Mouse (Mus musculus): ENCODE measurements around the gene Paqr4.

Gene Paqr4

DNA sequence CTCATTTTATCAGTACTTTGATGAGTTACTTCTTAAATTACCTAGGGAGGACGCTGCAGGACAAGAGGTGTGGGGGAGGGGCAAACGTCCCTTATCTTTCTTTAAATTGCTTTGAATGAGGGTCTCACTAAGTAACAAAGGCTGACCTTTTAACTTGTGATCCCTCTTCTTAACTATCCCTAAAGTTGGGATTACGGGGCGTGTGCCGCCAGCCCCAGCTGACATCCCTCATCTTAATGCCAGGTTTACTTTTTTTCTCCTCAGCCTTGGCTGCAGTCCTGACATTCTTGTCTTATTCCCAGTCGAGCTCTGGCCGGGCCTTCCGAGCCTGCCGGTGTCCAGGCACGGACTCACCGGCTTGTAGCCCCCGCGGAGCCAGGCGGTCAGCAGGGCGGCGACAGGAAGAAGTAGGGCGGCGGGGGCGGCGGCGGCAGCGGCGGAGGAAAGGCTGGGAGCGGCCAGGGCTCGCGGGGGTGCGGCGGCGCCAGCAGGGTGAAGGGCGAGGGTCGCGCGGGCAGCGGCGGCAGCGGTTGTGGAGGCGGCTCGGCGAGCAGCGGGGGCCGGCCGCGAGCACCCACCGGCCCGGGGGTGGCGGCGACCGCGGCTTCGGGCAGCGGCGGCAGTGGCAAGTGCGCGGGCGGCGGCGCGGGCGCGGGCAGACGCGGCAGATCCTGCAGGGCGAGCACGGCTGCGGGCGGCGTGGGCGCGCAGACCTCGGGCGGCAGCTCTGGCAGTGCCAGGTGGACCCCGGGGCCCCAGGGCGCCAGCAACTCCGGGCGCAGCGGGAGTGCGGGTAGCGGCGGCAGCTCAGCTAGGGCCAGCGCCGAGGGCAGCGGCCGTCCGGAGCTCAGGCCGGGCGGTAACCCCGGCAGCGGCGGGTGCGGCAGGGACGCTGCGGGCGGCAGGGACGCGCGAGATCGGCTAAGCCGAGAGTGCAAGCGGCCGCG is 41.3 kb downstream of the Paqr4 start:
- in situ Hi-C loops (cut with MboI; ENCODE audit: low pct_unique_long_range_greater_than_20kb in 1 of 2, low sequenced_read_pairs in 2 of 2, unreplicated experiment in 1 of 2), result no loop called here

DNA sequence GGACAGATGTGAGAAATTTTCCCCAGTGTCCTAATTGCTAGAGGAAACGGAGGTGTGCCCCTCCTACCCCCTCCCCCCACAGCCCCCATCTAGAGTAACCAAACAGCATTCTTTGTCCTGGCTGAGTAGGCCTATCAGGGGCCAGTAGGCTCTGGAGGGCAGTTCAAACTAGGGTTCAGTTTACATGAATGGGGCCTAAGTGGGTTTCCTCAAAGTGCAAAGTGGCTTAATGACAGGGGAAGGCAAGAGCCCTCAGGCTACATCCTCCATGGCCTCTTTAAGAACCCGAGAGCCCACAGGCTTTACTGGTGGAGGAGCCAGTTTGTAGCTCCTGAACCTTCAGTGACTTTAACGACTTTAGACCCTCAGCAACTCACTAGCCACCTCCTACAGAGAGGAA is 44.9 kb downstream of the Paqr4 start:
- in situ Hi-C loops (cut with MboI; ENCODE audit: low pct_unique_long_range_greater_than_20kb in 1 of 2, low sequenced_read_pairs in 2 of 2, unreplicated experiment in 1 of 2), result no loop called here

DNA sequence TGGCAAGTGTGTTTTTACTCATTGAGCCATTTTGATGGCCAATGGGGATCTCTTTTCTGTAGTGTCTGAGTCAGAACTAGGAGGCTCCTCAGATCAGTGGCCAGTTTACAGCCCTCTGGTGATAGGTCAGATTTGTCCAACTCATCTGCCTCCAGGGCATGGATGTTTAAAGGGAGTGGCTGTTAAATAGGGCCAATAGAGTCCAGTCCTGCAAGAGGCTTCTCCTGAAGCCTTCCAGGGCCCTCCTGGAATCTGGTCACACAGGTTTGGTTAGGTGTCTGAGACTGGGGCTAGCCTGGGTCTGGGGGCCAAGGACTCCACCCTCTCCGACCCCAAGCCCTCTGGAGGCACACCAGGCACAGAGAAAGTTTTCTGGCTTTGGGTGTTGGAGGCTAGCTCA is 46.2 kb downstream of the Paqr4 start:
- in situ Hi-C loops (cut with MboI; ENCODE audit: low pct_unique_long_range_greater_than_20kb in 1 of 2, low sequenced_read_pairs in 2 of 2, unreplicated experiment in 1 of 2), result no loop called here

All from mouse embryonic stem cell (cell line).